Mouse (Mus musculus): ENCODE measurements around the gene Rap1b.

Gene Rap1b

GRCm38 (mm10) chr10:117858241-117858640 is 12.4 kb upstream of the Rap1b start:
- DNase-seq (ENCODE audit: low spot score): no peak

- no peak for DNase-seq (ENCODE audit: low spot score)
Measured at GRCm38 (mm10) chr10:117856001-117856720, 10.3 kb upstream of the Rap1b start.

GRCm38 (mm10) chr10:117852648-117853192 is 6.9 kb upstream of the Rap1b start:
- DNase-seq (ENCODE audit: low spot score): no peak

- DNase-seq (ENCODE audit: low spot score): no peak
Measured at GRCm38 (mm10) chr10:117848981-117849380, 3.1 kb upstream of the Rap1b start.

- no peak for DNase-seq (ENCODE audit: low spot score)
Measured at GRCm38 (mm10) chr10:117846796-117847195, 961 bp upstream of the Rap1b start.

- DNase-seq (ENCODE audit: low spot score): no peak
Measured at GRCm38 (mm10) chr10:117846260-117846632, 411 bp upstream of the Rap1b start.

GRCm38 (mm10) chr10:117844782-117845596 is 846 bp downstream of the Rap1b start:
- DNase-seq (ENCODE audit: low spot score): peak; percentile 52

GRCm38 (mm10) chr10:117844279-117844678 is 1.6 kb downstream of the Rap1b start:
- no peak for DNase-seq (ENCODE audit: low spot score)

- no peak for DNase-seq (ENCODE audit: low spot score)
Measured at GRCm38 (mm10) chr10:117843690-117844089, 2.1 kb downstream of the Rap1b start.

GRCm38 (mm10) chr10:117841765-117842164 is 4.1 kb downstream of the Rap1b start:
- DNase-seq (ENCODE audit: low spot score): no peak

GRCm38 (mm10) chr10:117840431-117840995 is 5.3 kb downstream of the Rap1b start:
- DNase-seq (ENCODE audit: low spot score): no peak

GRCm38 (mm10) chr10:117839737-117840136 is 6.1 kb downstream of the Rap1b start:
- no peak for DNase-seq (ENCODE audit: low spot score)

GRCm38 (mm10) chr10:117838924-117839323 is 6.9 kb downstream of the Rap1b start:
- DNase-seq (ENCODE audit: low spot score): no peak

- no peak for DNase-seq (ENCODE audit: low spot score)
Measured at GRCm38 (mm10) chr10:117836354-117836753, 9.5 kb downstream of the Rap1b start.

GRCm38 (mm10) chr10:117835453-117835852 is 10.4 kb downstream of the Rap1b start:
- no peak for DNase-seq (ENCODE audit: low spot score)

GRCm38 (mm10) chr10:117830797-117831196 is 15.0 kb downstream of the Rap1b start:
- no peak for DNase-seq (ENCODE audit: low spot score)

GRCm38 (mm10) chr10:117829472-117830155 is 16.2 kb downstream of the Rap1b start:
- DNase-seq (ENCODE audit: low spot score): no peak

GRCm38 (mm10) chr10:117829022-117829421 is 16.8 kb downstream of the Rap1b start:
- DNase-seq (ENCODE audit: low spot score): no peak

GRCm38 (mm10) chr10:117828536-117828935 is 17.3 kb downstream of the Rap1b start:
- no peak for DNase-seq (ENCODE audit: low spot score)

- DNase-seq (ENCODE audit: low spot score): no peak
Measured at GRCm38 (mm10) chr10:117824647-117825046, 21.2 kb downstream of the Rap1b start.

GRCm38 (mm10) chr10:117824139-117824538 is 21.7 kb downstream of the Rap1b start:
- DNase-seq (ENCODE audit: low spot score): no peak

GRCm38 (mm10) chr10:117823321-117823720 is 22.5 kb downstream of the Rap1b start:
- DNase-seq (ENCODE audit: low spot score): no peak
